In the genomic region with DNA sequence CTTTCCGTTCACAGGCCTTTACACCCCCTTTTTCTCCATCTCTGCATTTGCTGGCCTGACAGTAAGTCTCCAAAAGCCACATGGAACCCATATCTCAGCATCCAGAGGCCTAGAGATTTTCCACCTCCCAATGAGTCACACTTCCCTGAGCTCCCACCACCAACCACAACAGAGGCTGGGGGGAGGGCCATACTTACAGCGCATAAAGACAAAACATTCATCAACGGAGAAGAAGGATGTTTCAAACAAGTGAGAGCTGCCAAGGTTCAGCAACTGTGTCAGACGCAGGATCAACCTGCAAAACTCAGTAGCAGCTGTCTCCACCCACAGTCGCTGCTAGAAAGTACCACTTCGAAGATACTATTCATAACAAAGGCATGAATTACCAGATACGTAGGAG, we compare ENCODE assay signal across 9 mouse cellular contexts. TPM values are rescaled to one million over a fixed set of nuclear protein-coding genes. Genes with fewer than 3 reads are reported as not detected.
DNase-seq lines count a peak whose midpoint lies in the region; ATAC-seq and TF ChIP-seq lines count a peak whose summit lies in the region.
"Had no signal": no experiment of that assay in that cellular context is flagged by ENCODE, and none has a peak within 500 bp of the region (broad histone marks: within the 10 kb centered on the region; RNA-seq: fewer than 3 reads in every experiment).

No protein-coding gene starts in this region.

- no peaks in the 10 kb centered on the region for H3K36me3 ChIP-seq in heart, adult 2 months (ENCODE audit: control insufficient read depth, insufficient read depth, low read length)
- H3K36me3 ChIP-seq: G1E had no signal

- intact Hi-C loops in heart, adult 2 months (cut with DNase I), result loop anchor here (5.0 kb wide), 1 partner anchor 37 kb away; no protein-coding TSS in a partner anchor
- intact Hi-C loops in heart, postnatal 36 days (cut with DNase I), result no loop called here

- TF ChIP-seq CTCF in heart, adult 2 months (IDR thresholded peaks at IDR 0.05), result no peak

- H3K79me2 ChIP-seq in heart, adult 2 months (replicated peaks; ENCODE audit: control insufficient read depth, insufficient read depth, low read length), result no peaks in the 10 kb centered on the region

- no peak for TF ChIP-seq POLR2A in heart, adult 2 months (IDR thresholded peaks at IDR 0.05; ENCODE audit: insufficient read depth, low read depth, low read length)

- no peaks in the 10 kb centered on the region for H3K27me3 ChIP-seq in heart, adult 2 months (ENCODE audit: control insufficient read depth, insufficient read depth, low read length)

- 47% methylated on average over 7 of the region's 7 CpGs for WGBS in heart, adult 2 months

- no peak for DNase-seq in heart, adult 2 months
- DNase-seq in heart, postnatal 36 days, result no peak
- peak; percentile 23 to 25 for DNase-seq in right cerebral cortex, adult 2 months (ENCODE audit: low spot score in 2 of 2)
- no peak for DNase-seq in right cerebral cortex, postnatal 4 days
- DNase-seq in thymus, postnatal 14 days, result peak; percentile 56
- DNase-seq in adrenal gland, adult (ENCODE audit: inconsistent age in 2 of 2, low spot score in 1 of 2), result no peak
- no peak for DNase-seq in layer of hippocampus, adult 11-12 months (ENCODE audit: low spot score)

- no peak overlapping the region for H3K4me3 ChIP-seq in heart, adult 2 months

- peaks cover 19% of the 10 kb centered on the region for H3K4me1 ChIP-seq in heart, adult 2 months (ENCODE audit: control insufficient read depth, insufficient read depth, low read length)

- peak overlapping the region; percentile 97; the same call in 1 of the 2 replicates for H3K27ac ChIP-seq in heart, adult 2 months

- TF ChIP-seq EP300 in heart, adult 2 months (IDR thresholded peaks at IDR 0.05; ENCODE audit: insufficient read depth, low read depth, low read length), result no peak

- ATAC-seq in inflammation-experienced regulatory T-cells, adult 6 months, result peak; percentile 72

- H3K9ac ChIP-seq in heart, adult 2 months (ENCODE audit: low read depth, low read length), result no peak overlapping the region

RNA-seq across cellular contexts. Expression of a gene that starts 43.5 kb away (rescaled TPM):
- total RNA-seq in heart, adult 2 months (2021), result 1 to 10 TPM; 3.5 TPM
- polyA plus RNA-seq in heart, adult 2 months (2012; rRNA removed), result 2.0 TPM in 2 replicates
- total RNA-seq in heart, postnatal 36 days (2021), result 1 to 10 TPM; 2.7 to 4.9 TPM
- 10 to 100 TPM; 12.5 to 22.1 (median 14.0) TPM for polyA plus RNA-seq in inflammation-experienced regulatory T-cells, adult 6 months (2017; shearing (Covaris generic))

Comparison
In these comparisons a context has a peak if more than half of its experiments do, and no peak if none do; other contexts are left out.
1. DNase-seq: peak in right cerebral cortex, adult 2 months (2 of 2) and thymus, postnatal 14 days (single experiment); none in heart, adult 2 months (0 of 2), heart, postnatal 36 days (0 of 2), right cerebral cortex, postnatal 4 days (single experiment), adrenal gland, adult (0 of 2) and layer of hippocampus, adult 11-12 months (single experiment).